7 mouse cellular contexts compared by ENCODE assay signal in genomic region chr4:40144543-40144942, GRCm38 (mm10). TPM values are rescaled to one million over a fixed set of nuclear protein-coding genes. Genes with fewer than 3 reads are reported as not detected.
DNase-seq lines count a peak whose midpoint lies in the region; ATAC-seq and TF ChIP-seq lines count a peak whose summit lies in the region.

No protein-coding gene starts in this region.

- peak overlapping the region; percentile 58 for H3ac ChIP-seq in C2C12 (ENCODE audit: control insufficient read depth, insufficient read length, low read depth)

- ATAC-seq in heart, postnatal 0 days (ENCODE audit: insufficient read depth, low read depth), result no peak
- no peak for ATAC-seq in megakaryocyte progenitor cell, adult 5-6 weeks (replicated peaks; ENCODE audit: poor library complexity)

- TF ChIP-seq CTCF in C2C12 (IDR thresholded peaks at IDR 0.05; ENCODE audit: control insufficient read depth, insufficient read depth, insufficient read length), result no peak
- TF ChIP-seq CTCF in E14TG2a.4 (conservative IDR thresholded peaks at IDR 0.05; ENCODE audit: low read length), result no peak
- TF ChIP-seq CTCF in heart, postnatal 0 days (IDR thresholded peaks at IDR 0.05; ENCODE audit: low read depth), result no peak

- H3K4me1 ChIP-seq in E14TG2a.4 (replicated peaks; ENCODE audit: low read depth, low read length), result peaks cover 24% of the 10 kb centered on the region
- peaks cover 14% of the 10 kb centered on the region for H3K4me1 ChIP-seq in heart, postnatal 0 days (ENCODE audit: control insufficient read depth, insufficient read depth)

- peaks cover 54% of the 10 kb centered on the region for H3K79me2 ChIP-seq in C2C12 (ENCODE audit: control insufficient read depth, insufficient read depth)

- DNase-seq in heart, postnatal 0 days (ENCODE audit: low spot score), result no peak
- peak; percentile 41 for DNase-seq in mesoderm, embryonic 11.5 days (ENCODE audit: low read depth, low spot score)
- DNase-seq in right cerebral cortex, postnatal 14 days, result no peak
- DNase-seq in right cerebral cortex, postnatal 10 days (ENCODE audit: low spot score in 2 of 2), result no peak

- 65% methylated on average over 1 of the region's 1 CpGs for WGBS in heart, postnatal 0 days

- no peak overlapping the region for H3K9ac ChIP-seq in heart, postnatal 0 days (replicated peaks; ENCODE audit: low read depth, low read length)

- no peak overlapping the region for H3K27ac ChIP-seq in heart, postnatal 0 days (ENCODE audit: low read depth)

- no peaks in the 10 kb centered on the region for H3K27me3 ChIP-seq in C2C12 (ENCODE audit: control insufficient read depth, insufficient read depth, insufficient read length)
- H3K27me3 ChIP-seq in E14TG2a.4 (ENCODE audit: insufficient read depth, low read length), result peaks cover 4% of the 10 kb centered on the region; the same call in 1 of the 2 replicates
- no peaks in the 10 kb centered on the region for H3K27me3 ChIP-seq in heart, postnatal 0 days (ENCODE audit: control insufficient read depth, insufficient read depth, low read length)

- peak overlapping the region; percentile 95 for H3K4me2 ChIP-seq in heart, postnatal 0 days (ENCODE audit: low read depth, low read length)

- peaks cover 23% of the 10 kb centered on the region for H3K79me3 ChIP-seq in C2C12 (ENCODE audit: low read depth)

- no peaks in the 10 kb centered on the region for H3K9me3 ChIP-seq in E14TG2a.4 (ENCODE audit: low read length)
- no peaks in the 10 kb centered on the region for H3K9me3 ChIP-seq in heart, postnatal 0 days (replicated peaks; ENCODE audit: control insufficient read depth, low read length)

- H3K4me3 ChIP-seq in C2C12 (ENCODE audit: insufficient read depth, poor library complexity, severe bottlenecking) (no peak overlapping the region), E14TG2a.4 (replicated peaks; ENCODE audit: low read length) (0 out of 2 replicates have a peak overlapping the region, but pooled peaks have one; percentile 94)
- H3K4me3 ChIP-seq in heart, postnatal 0 days (ENCODE audit: low read depth, low read length), result peak overlapping the region; percentile 91; the same call in 1 of the 2 replicates

- no peak for TF ChIP-seq EP300 in heart, postnatal 0 days (IDR thresholded peaks at IDR 0.05; ENCODE audit: low read depth)

- H3K36me3 ChIP-seq in C2C12 (ENCODE audit: control insufficient read depth, insufficient read depth), result peaks cover 12% of the 10 kb centered on the region
- 0 out of 2 replicates have a peak, but pooled peaks cover 4% of the 10 kb centered on the region for H3K36me3 ChIP-seq in E14TG2a.4 (ENCODE audit: insufficient read depth, low read length)
- H3K36me3 ChIP-seq in heart, postnatal 0 days (replicated peaks; ENCODE audit: control insufficient read depth, insufficient read depth, low read length), result no peaks in the 10 kb centered on the region

TF ChIP-seq in C2C12, 6 proteins besides CTCF, POLR2A, EP300 and RAD21:
- TF ChIP-seq MYOG (IDR thresholded peaks at IDR 0.05; ENCODE audit: control insufficient read depth, extremely low read depth, insufficient read length) (no peak), MYOD1 (IDR thresholded peaks at IDR 0.05; ENCODE audit: control insufficient read depth, insufficient read length, low read depth) (no peak)

RNA-seq across cellular contexts. Expression of gene Aco1, which starts 1.7 kb away (rescaled TPM):
- polyA plus RNA-seq in C2C12 (2012; fragmentation: generic; extraction: Trizol), result 32.6 TPM
- 42.6 and 51.0 TPM in 2 replicates for total RNA-seq in heart, postnatal 0 days (2014; rRNA removed; ENCODE audit: low replicate concordance)
- 26.7 and 28.0 TPM in 2 replicates for polyA plus RNA-seq in heart, postnatal 0 days (2015; fragmentation: Nextera tagmentation; extraction: Ambion mirVana)
- 15.4 and 19.2 TPM in 2 replicates for total RNA-seq in megakaryocyte progenitor cell, adult 5-6 weeks (2015)
- total RNA-seq in megakaryocyte progenitor cell, adult 5-6 weeks (2017), result 18.5 and 21.0 TPM in 2 replicates
